Mouse (Mus musculus): ENCODE data around the gene Ddx47.

DNA sequence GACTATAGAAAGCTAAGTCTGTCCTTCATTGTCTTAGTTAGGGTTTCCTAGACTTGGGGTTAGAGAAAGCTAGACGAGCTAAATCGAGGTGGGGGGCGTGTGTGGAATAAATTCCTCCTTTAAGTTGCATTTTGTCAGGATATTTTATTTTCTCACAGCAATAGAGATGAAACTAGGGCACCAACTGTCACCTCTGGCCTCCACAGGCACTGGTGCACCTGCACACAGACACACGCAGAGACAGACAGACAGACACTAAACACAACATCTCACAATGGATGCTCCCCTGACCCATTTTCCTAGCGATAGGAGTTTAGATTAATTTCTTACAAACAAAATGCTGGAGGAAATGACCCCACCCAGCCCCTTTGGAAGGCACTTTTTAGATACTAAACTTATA is 44.7 kb upstream of the Ddx47 start:
- TF ChIP-seq MAFK (IDR thresholded peaks at IDR 0.05; ENCODE audit: insufficient read depth, low read depth, low read length) (no peak), HCFC1 (IDR thresholded peaks at IDR 0.05; ENCODE audit: borderline replicate concordance, insufficient read depth, low read length) (no peak)

Data from ES-E14 (cell line).